Mouse (Mus musculus): ENCODE results near the gene Mip. TPM values are rescaled to one million over a fixed set of nuclear protein-coding genes. Genes with fewer than 3 reads are reported as not detected.

Mip gene
- polyA plus RNA-seq (2012; rRNA removed; ENCODE audit: low replicate concordance) = not detected in 2 replicates

DNA sequence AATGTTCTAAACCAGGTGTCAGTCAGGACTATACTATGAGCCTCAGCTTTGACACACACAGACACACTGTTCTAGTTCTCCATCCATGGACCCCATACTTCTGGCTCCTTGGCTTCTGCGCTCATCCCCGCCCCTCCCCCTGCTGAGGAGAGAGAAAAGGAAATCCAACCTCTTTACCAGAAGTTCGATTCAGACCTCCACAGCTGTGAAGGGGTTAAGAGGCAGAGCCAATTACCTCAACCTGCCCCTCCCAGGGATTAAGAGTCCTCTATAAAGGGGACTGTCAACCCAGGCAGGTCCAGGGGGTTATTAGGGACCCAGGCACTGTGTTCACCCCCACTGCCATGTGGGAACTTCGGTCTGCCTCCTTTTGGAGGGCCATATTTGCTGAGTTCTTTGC, at the start of gene Mip:
Gene Mip (plus strand): TSS at position 301 of the 400 bp plus-strand sequence.

DNA sequence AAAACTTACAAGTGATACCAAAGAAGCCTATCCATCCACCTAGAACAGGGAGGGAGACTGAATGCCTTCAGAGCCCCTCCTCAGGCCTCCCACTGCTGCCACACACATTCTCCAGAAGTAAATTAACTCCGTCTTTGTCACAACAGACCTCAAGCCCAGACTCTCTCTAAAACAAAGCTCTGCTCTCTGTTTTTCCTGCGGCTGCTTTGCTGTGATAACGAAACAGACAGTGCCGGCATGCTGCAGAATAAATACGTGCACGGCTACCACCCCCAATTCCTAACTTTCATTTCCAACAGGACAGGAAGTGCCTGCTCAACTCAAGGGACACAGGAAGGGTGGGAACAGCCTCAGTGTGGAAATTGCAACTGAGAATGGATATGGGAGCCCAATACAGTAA, 45.6 kb upstream of the Mip start, which contains the start of gene Rbms2:
Gene Rbms2 (minus strand): TSS at position 309 of the 400 bp plus-strand sequence.

DNA sequence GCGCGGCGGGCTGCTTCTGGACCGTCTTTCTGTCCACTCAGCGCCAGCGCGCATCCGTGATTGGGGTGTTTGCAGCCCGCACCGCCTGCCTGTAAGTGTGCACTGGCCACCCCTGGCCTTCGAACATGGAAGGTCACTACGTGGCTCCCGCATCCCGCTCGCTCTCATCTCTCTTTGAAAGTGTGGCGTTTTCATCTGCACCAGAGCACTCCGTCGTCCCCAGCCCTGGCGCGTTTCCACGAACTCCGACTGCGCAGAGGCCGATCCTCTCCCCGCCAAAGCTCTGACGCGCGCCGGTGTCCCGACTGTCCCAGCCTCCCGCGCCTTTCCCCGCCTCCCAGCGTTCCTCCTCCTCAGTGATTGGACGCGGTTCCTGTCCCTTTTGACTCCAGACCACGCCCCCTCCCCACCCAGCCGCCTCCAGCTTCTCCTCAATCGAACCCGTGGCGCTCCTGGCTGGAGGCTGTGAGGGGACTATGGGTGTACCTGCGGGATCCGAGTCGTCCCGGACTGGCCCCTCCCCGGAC, 31.6 kb upstream of the Mip start, which contains the start of gene Gls2:
Gene Gls2 (plus strand): TSS at position 434 of the 527 bp plus-strand sequence.

DNA sequence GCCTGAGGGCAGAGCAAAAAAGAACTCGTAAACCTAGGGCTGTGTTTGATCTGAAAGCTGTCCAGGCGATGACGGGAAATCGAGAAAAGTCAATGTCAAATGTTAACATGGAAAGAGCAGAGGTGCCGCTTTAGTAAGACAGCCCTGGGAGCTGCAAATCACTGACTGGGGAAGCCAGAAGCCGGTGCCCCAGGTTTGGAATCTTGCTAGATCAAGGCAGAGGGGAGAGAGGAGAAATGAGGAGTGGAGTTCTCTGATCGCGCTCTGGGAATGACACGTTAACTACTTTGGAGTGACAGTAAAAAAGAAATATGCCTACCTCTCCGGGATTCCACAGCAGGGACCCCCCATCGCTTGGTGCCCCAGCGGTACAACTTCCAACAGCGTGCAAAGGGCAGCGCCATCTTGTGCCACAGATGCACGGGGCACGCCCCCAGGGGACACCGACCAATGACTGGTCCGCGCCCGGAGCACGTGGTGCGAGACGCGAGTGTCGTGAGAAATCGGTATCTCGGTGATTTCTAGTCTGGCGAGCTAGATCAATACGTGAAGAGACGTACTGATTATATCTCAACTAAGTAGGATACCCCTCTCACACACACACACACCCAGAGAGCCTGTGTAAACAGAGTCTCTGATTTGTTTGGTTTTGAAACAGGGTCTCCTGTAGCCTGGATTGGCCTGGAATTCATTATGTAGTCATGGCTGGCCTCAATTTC, 14.1 kb upstream of the Mip start, which contains the start of gene Spryd4:
Gene Spryd4 (minus strand): TSS at position 418 of the 719 bp plus-strand sequence.

DNA sequence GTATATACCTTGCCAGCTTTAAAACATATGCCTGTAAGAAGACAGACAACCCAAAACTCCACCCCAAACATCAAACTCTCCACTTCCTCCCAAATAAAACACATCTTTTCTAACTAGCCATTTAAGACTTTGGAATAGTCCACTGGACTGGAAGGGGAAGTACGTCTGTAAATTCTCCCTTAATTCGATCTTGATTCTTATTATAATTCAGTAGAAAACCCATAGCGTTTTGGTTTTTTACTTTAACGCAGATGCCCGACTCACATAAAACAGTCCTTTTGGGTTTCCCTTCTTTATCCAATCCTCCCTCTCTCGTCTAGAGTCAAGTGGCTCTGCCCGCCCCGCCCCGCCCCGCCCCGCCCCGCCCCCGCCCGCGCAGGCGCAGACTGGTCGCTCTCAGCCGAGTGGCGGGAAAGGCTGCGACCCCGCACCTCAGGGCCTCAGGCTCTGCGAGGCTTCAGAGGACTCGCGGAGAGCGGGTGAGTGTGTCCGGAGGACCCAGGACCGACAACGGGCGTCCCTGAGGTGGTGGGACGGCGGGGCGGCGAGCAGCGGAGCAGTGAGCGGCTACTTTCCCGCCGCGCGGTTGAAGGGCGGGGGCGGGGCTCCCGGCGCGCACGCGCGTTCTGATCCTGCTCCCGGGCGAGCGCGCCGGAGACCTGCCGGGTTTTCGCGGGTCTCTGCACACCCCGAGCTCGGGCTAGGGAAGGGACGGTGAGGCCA, 6.2 kb downstream of the Mip start, which contains the start of gene Timeless:
Gene Timeless (plus strand): TSS at position 369 of the 723 bp plus-strand sequence.

DNA sequence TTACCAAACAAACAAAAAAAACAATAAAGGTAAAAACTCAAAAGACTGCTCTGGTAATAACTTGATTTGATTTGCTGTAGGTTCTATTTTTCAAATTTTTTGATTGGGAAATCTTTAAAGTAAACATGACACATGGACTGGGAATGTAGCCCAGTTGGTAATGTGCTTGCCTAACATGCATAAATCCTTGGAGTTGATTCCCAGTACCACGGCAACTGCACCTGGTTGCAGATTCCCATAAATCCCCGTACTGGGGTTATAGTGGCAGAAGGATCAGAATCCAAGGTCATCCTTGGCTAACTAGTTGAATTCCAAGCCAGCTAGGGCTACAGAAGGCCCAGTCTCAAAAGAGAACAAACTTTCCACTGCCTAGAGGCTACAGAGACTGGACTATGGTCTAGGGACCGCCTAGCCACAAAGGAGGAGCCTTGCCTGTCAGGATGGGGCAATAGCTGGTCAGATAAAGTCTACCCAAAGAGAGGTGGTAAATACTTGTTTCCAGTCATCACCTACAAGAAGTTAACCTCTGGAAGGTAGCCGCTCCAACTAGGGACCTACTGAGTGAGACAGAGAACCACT, 28.1 kb downstream of the Mip start, which contains the start of gene Apon:
Gene Apon (plus strand): TSS at position 420 of the 579 bp plus-strand sequence.

DNA sequence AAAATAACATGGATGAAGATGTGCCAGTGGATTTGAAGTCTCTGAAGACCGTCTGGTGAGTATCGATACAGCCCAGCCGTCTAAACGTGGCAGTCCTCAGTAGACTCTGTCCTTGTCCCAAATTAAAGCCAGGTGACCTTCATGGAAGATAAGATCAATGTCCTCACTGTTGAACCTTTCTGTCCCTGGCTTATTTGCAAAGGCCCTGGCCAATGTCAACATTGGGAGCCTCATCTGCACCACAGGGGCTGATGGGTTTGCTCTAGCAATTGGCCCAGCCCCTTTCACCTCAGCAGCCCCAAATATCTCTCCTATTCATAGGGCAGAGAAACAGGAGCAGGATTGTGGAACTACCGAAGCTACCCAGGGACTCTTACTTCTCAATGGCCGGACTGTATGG, 42.7 kb downstream of the Mip start, which contains the start of gene Apof:
Gene Apof (plus strand): TSS at position 301 of the 400 bp plus-strand sequence.

DNA sequence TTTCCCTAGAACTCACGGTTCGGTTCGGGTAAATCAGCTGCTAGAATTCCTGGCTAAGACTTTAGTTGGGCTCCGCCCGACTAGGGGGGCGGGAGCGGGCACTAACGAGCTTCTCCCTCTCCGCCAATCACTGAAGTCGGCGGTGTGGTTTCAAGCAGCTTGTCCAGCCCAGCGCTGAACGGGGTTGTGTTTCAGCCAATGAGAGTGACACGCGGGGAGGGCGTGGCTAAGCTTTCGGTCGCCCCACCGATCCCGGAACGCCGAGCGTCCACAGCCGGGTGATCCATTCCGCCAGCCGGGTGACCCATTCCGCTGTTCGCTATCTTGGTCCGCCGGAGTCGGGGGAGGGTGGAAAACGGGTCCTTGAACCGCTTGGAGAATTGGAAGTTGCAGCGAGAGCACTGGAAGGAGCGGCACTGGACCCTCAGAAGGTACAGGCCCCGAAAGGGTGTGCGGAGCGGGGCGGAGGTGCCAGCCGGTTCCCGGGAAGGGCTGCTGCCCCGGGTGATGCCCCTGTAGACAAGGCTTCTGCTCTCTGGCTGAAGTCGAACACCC, 44.7 kb downstream of the Mip start, which contains the start of gene Stat2:
Gene Stat2 (plus strand): TSS at position 273 of the 555 bp plus-strand sequence.

Other genes starting within 250 kb of the Mip start
- 0.48 TPM in 1 of 2 replicates, not detected in the other for gene Hsd17b6, start 218.2 kb upstream of the Mip start, polyA plus RNA-seq (2012; rRNA removed; ENCODE audit: low replicate concordance)
- gene Prim1, start 210.7 kb upstream of the Mip start, polyA plus RNA-seq (2012; rRNA removed; ENCODE audit: low replicate concordance) = 1.6 and 3.1 TPM in 2 replicates
- 125 and 131 TPM in 2 replicates for gene Naca, start 190.3 kb upstream of the Mip start, polyA plus RNA-seq (2012; rRNA removed; ENCODE audit: low replicate concordance)
- 17.6 and 101 TPM in 2 replicates for gene Ptges3, start 166.9 kb upstream of the Mip start, polyA plus RNA-seq (2012; rRNA removed; ENCODE audit: low replicate concordance)
- 5,679 and 6,335 TPM in 2 replicates for gene Atp5b, start 142.6 kb upstream of the Mip start, polyA plus RNA-seq (2012; rRNA removed; ENCODE audit: low replicate concordance)
- gene Baz2a, start 134.3 kb upstream of the Mip start, polyA plus RNA-seq (2012; rRNA removed; ENCODE audit: low replicate concordance) = 38.7 and 43.5 TPM in 2 replicates
- gene Rbms2, start 45.5 kb upstream of the Mip start, polyA plus RNA-seq (2012; rRNA removed; ENCODE audit: low replicate concordance) = 141 and 190 TPM in 2 replicates
- 1.6 and 19.0 TPM in 2 replicates for gene Gls2, start 31.4 kb upstream of the Mip start, polyA plus RNA-seq (2012; rRNA removed; ENCODE audit: low replicate concordance)
- gene Spryd4, start 14.0 kb upstream of the Mip start, polyA plus RNA-seq (2012; rRNA removed; ENCODE audit: low replicate concordance) = 7.7 and 23.0 TPM in 2 replicates
- gene Timeless, start 6.2 kb downstream of the Mip start, polyA plus RNA-seq (2012; rRNA removed; ENCODE audit: low replicate concordance) = 3.5 and 4.7 TPM in 2 replicates
- gene Apon, start 28.3 kb downstream of the Mip start, polyA plus RNA-seq (2012; rRNA removed; ENCODE audit: low replicate concordance) = 0.09 and 1.4 TPM in 2 replicates
- gene Apof, start 42.8 kb downstream of the Mip start, polyA plus RNA-seq (2012; rRNA removed; ENCODE audit: low replicate concordance) = 1.9 and 6.8 TPM in 2 replicates
- gene Stat2, start 44.7 kb downstream of the Mip start, polyA plus RNA-seq (2012; rRNA removed; ENCODE audit: low replicate concordance) = 39.6 and 43.4 TPM in 2 replicates
- 0.07 and 0.09 TPM in 2 replicates for gene Il23a, start 72.9 kb downstream of the Mip start, polyA plus RNA-seq (2012; rRNA removed; ENCODE audit: low replicate concordance)
- gene Pan2, start 77.5 kb downstream of the Mip start, polyA plus RNA-seq (2012; rRNA removed; ENCODE audit: low replicate concordance) = 23.6 and 33.0 TPM in 2 replicates
- gene Cnpy2, start 96.6 kb downstream of the Mip start, polyA plus RNA-seq (2012; rRNA removed; ENCODE audit: low replicate concordance) = 32.3 and 61.4 TPM in 2 replicates
- 312 and 728 TPM in 2 replicates for gene Cs, start 111.9 kb downstream of the Mip start, polyA plus RNA-seq (2012; rRNA removed; ENCODE audit: low replicate concordance)
- gene Coq10a, start 143.2 kb downstream of the Mip start, polyA plus RNA-seq (2012; rRNA removed; ENCODE audit: low replicate concordance) = 41.6 and 171 TPM in 2 replicates
- 35.8 and 39.3 TPM in 2 replicates for gene Ankrd52, start 151.3 kb downstream of the Mip start, polyA plus RNA-seq (2012; rRNA removed; ENCODE audit: low replicate concordance)
- gene Slc39a5, start 175.4 kb downstream of the Mip start, polyA plus RNA-seq (2012; rRNA removed; ENCODE audit: low replicate concordance) = not detected in 2 replicates
- gene Nabp2, start 185.7 kb downstream of the Mip start, polyA plus RNA-seq (2012; rRNA removed; ENCODE audit: low replicate concordance) = 27.6 and 30.5 TPM in 2 replicates
- 25.5 and 28.2 TPM in 2 replicates for gene Rnf41, start 185.8 kb downstream of the Mip start, polyA plus RNA-seq (2012; rRNA removed; ENCODE audit: low replicate concordance)
- 114 and 152 TPM in 2 replicates for gene Smarcc2, start 233.4 kb downstream of the Mip start, polyA plus RNA-seq (2012; rRNA removed; ENCODE audit: low replicate concordance)

Data from mammary gland, adult 2 months (tissue).